In genomic region chr9:41473506-41473905, GRCm38 (mm10) we compare ENCODE assay signal across 16 mouse cellular contexts.
A peak's percentile ranks its signal among the peaks of the same experiment; 100 is the strongest.
DNase-seq lines count a peak whose midpoint lies in the region; ATAC-seq lines count a peak whose summit lies in the region.
"Had no signal": no experiment of that assay in that cellular context is flagged by ENCODE, and none has a peak within 500 bp of the region (broad histone marks: within the 10 kb centered on the region; RNA-seq: fewer than 3 reads in every experiment).

No protein-coding gene starts in this region.

- no peak overlapping the region for H3K27ac ChIP-seq in heart, embryonic 10.5 days
- peak overlapping the region; percentile 66 for H3K27ac ChIP-seq in midbrain, embryonic 13.5 days
- H3K27ac ChIP-seq in midbrain, embryonic 15.5 days, result no peak overlapping the region
- peak overlapping the region; percentile 71 for H3K27ac ChIP-seq in hindbrain, embryonic 15.5 days (replicated peaks)
- H3K27ac ChIP-seq in neural tube, embryonic 15.5 days (replicated peaks), result peak overlapping the region; percentile 74
- H3K27ac ChIP-seq: heart, embryonic 13.5 days had no signal

- H3K4me2 ChIP-seq in midbrain, embryonic 13.5 days (replicated peaks), result 0 out of 2 replicates have a peak overlapping the region, but pooled peaks have one; percentile 39
- no peak overlapping the region for H3K4me2 ChIP-seq in midbrain, embryonic 15.5 days
- H3K4me2 ChIP-seq in hindbrain, embryonic 15.5 days, result no peak overlapping the region
- H3K4me2 ChIP-seq in neural tube, embryonic 15.5 days, result no peak overlapping the region
- H3K4me2 ChIP-seq: heart, embryonic 13.5 days; liver, embryonic 11.5 days had no signal

- no peak overlapping the region for H3K9ac ChIP-seq in midbrain, embryonic 13.5 days (replicated peaks)
- H3K9ac ChIP-seq in midbrain, embryonic 15.5 days, result no peak overlapping the region
- no peak overlapping the region for H3K9ac ChIP-seq in hindbrain, embryonic 15.5 days
- no peak overlapping the region for H3K9ac ChIP-seq in neural tube, embryonic 15.5 days (replicated peaks)
- H3K9ac ChIP-seq: heart, embryonic 13.5 days had no signal

- no peak for ATAC-seq in midbrain, embryonic 13.5 days
- no peak for ATAC-seq in midbrain, embryonic 15.5 days (replicated peaks)
- no peak for ATAC-seq in hindbrain, embryonic 15.5 days (ENCODE audit: low FRiP score, low read depth)
- no peak for ATAC-seq in neural tube, embryonic 15.5 days (ENCODE audit: low FRiP score)

- no peaks in the 10 kb centered on the region for H3K27me3 ChIP-seq in heart, embryonic 10.5 days (ENCODE audit: insufficient read depth, poor library complexity, severe bottlenecking)
- no peaks in the 10 kb centered on the region for H3K27me3 ChIP-seq in midbrain, embryonic 13.5 days
- H3K27me3 ChIP-seq in midbrain, embryonic 15.5 days (replicated peaks), result no peaks in the 10 kb centered on the region
- no peaks in the 10 kb centered on the region for H3K27me3 ChIP-seq in hindbrain, embryonic 15.5 days
- no peaks in the 10 kb centered on the region for H3K27me3 ChIP-seq in neural tube, embryonic 15.5 days (replicated peaks)
- H3K27me3 ChIP-seq: embryonic facial prominence, embryonic 13.5 days; heart, embryonic 13.5 days had no signal

- WGBS in heart, embryonic 10.5 days, result 81% methylated on average over 5 of the region's 5 CpGs
- 92% methylated on average over 5 of the region's 5 CpGs for WGBS in midbrain, embryonic 13.5 days
- 89% methylated on average over 5 of the region's 5 CpGs for WGBS in midbrain, embryonic 15.5 days
- WGBS in hindbrain, embryonic 15.5 days, result 83% methylated on average over 5 of the region's 5 CpGs
- 87% methylated on average over 5 of the region's 5 CpGs for WGBS in neural tube, embryonic 15.5 days

- no peak overlapping the region for H3K4me3 ChIP-seq in heart, embryonic 10.5 days
- no peak overlapping the region for H3K4me3 ChIP-seq in midbrain, embryonic 13.5 days (replicated peaks)
- H3K4me3 ChIP-seq in midbrain, embryonic 15.5 days, result no peak overlapping the region
- no peak overlapping the region for H3K4me3 ChIP-seq in hindbrain, embryonic 15.5 days
- no peak overlapping the region for H3K4me3 ChIP-seq in neural tube, embryonic 15.5 days (replicated peaks)
- H3K4me3 ChIP-seq: embryonic facial prominence, embryonic 13.5 days; heart, embryonic 13.5 days had no signal

- peaks cover 17% of the 10 kb centered on the region; the same call in 1 of the 2 replicates for H3K4me1 ChIP-seq in heart, embryonic 10.5 days
- H3K4me1 ChIP-seq in midbrain, embryonic 13.5 days (replicated peaks), result peaks cover 30% of the 10 kb centered on the region
- peaks cover 30% of the 10 kb centered on the region for H3K4me1 ChIP-seq in midbrain, embryonic 15.5 days
- H3K4me1 ChIP-seq in hindbrain, embryonic 15.5 days (replicated peaks), result peaks cover 49% of the 10 kb centered on the region
- peaks cover 38% of the 10 kb centered on the region for H3K4me1 ChIP-seq in neural tube, embryonic 15.5 days

- no peaks in the 10 kb centered on the region for H3K9me3 ChIP-seq in heart, embryonic 10.5 days
- no peaks in the 10 kb centered on the region for H3K9me3 ChIP-seq in midbrain, embryonic 13.5 days
- no peaks in the 10 kb centered on the region for H3K9me3 ChIP-seq in midbrain, embryonic 15.5 days
- H3K9me3 ChIP-seq in hindbrain, embryonic 15.5 days, result no peaks in the 10 kb centered on the region
- no peaks in the 10 kb centered on the region for H3K9me3 ChIP-seq in neural tube, embryonic 15.5 days (replicated peaks)
- H3K9me3 ChIP-seq: embryonic facial prominence, embryonic 13.5 days; heart, embryonic 13.5 days had no signal

- peak; percentile 51 for DNase-seq in heart, embryonic 10.5 days (ENCODE audit: low spot score)
- DNase-seq in heart, adult 8-10 months (ENCODE audit: low spot score), result no peak
- DNase-seq in adrenal gland, postnatal 36 days, result no peak
- DNase-seq: cerebellum, adult 9-11 months; kidney, adult 8-10 months; kidney, postnatal 14 days; lung, adult 18-20 months; right cerebral cortex, adult 18-20 months; thymus, postnatal 36 days had no signal

- H3K36me3 ChIP-seq in heart, embryonic 10.5 days, result no peaks in the 10 kb centered on the region
- H3K36me3 ChIP-seq in midbrain, embryonic 13.5 days, result no peaks in the 10 kb centered on the region
- H3K36me3 ChIP-seq in midbrain, embryonic 15.5 days (replicated peaks), result no peaks in the 10 kb centered on the region
- H3K36me3 ChIP-seq in hindbrain, embryonic 15.5 days, result no peaks in the 10 kb centered on the region
- no peaks in the 10 kb centered on the region for H3K36me3 ChIP-seq in neural tube, embryonic 15.5 days
- H3K36me3 ChIP-seq: embryonic facial prominence, embryonic 13.5 days; heart, embryonic 13.5 days had no signal

Comparison
In these comparisons a context has a peak if more than half of its experiments do, and no peak if none do; other contexts are left out.
1. H3K27ac ChIP-seq: peak in midbrain, embryonic 13.5 days (single experiment), hindbrain, embryonic 15.5 days (single experiment) and neural tube, embryonic 15.5 days (single experiment); none in heart, embryonic 10.5 days (single experiment) and midbrain, embryonic 15.5 days (single experiment).